11 mouse cellular contexts compared by ENCODE assay signal in genomic region chr15:84972860-84973543, GRCm38 (mm10). TPM values are rescaled to one million over a fixed set of nuclear protein-coding genes. Genes with fewer than 3 reads are reported as not detected.
DNase-seq lines count a peak whose midpoint lies in the region; ATAC-seq and TF ChIP-seq lines count a peak whose summit lies in the region.
"Had no signal": no experiment of that assay in that cellular context is flagged by ENCODE, and none has a peak within 500 bp of the region (broad histone marks: within the 10 kb centered on the region; RNA-seq: fewer than 3 reads in every experiment).

No protein-coding gene starts in this region.

- peak; percentile 70 for DNase-seq in gastrocnemius, adult 2 months
- DNase-seq in gastrocnemius, postnatal 36 days, result no peak
- peak; percentile 58 to 62 for DNase-seq in cerebellum, adult 18-20 months
- DNase-seq in thymus, postnatal 36 days, result no peak
- DNase-seq in lung, postnatal 0 days (ENCODE audit: low spot score), result no peak

- H3K4me3 ChIP-seq in gastrocnemius, adult 2 months, result no peak overlapping the region
- H3K4me3 ChIP-seq in hindbrain, embryonic 12.5 days, result no peak overlapping the region
- H3K4me3 ChIP-seq in liver, embryonic 16.5 days (ENCODE audit: low read depth, low read length), result no peak overlapping the region
- no peak overlapping the region for H3K4me3 ChIP-seq in lung, postnatal 0 days (ENCODE audit: low read depth, low read length)
- H3K4me3 ChIP-seq: megakaryocyte, embryonic 14.5 days had no signal

- no peaks in the 10 kb centered on the region for H3K27me3 ChIP-seq in hindbrain, embryonic 12.5 days
- no peaks in the 10 kb centered on the region for H3K27me3 ChIP-seq in liver, embryonic 16.5 days (ENCODE audit: control insufficient read depth, insufficient read depth, low read depth, low read length)
- no peaks in the 10 kb centered on the region for H3K27me3 ChIP-seq in lung, postnatal 0 days (replicated peaks; ENCODE audit: insufficient read depth, low read length)

- TF ChIP-seq CTCF in gastrocnemius, adult 2 months (IDR thresholded peaks at IDR 0.05), result peak; percentile 56
- no peak for TF ChIP-seq CTCF in lung, postnatal 0 days (IDR thresholded peaks at IDR 0.05)

- H3K9me3 ChIP-seq in hindbrain, embryonic 12.5 days (replicated peaks), result no peaks in the 10 kb centered on the region
- H3K9me3 ChIP-seq in liver, embryonic 16.5 days (replicated peaks; ENCODE audit: control insufficient read depth, low read length), result no peaks in the 10 kb centered on the region
- no peaks in the 10 kb centered on the region for H3K9me3 ChIP-seq in lung, postnatal 0 days (ENCODE audit: low read length)
- H3K9me3 ChIP-seq: megakaryocyte, embryonic 14.5 days had no signal

- 55% methylated on average over 8 of the region's 8 CpGs for WGBS in hindbrain, embryonic 12.5 days
- 61% methylated on average over 8 of the region's 8 CpGs for WGBS in liver, embryonic 16.5 days (ENCODE audit: insufficient replicate concordance)
- 61% methylated on average over 8 of the region's 8 CpGs for WGBS in lung, postnatal 0 days

- no peak for ATAC-seq in hindbrain, embryonic 12.5 days (ENCODE audit: low FRiP score)
- ATAC-seq in liver, embryonic 16.5 days (ENCODE audit: low read depth), result peak; percentile 85
- no peak for ATAC-seq in erythroid progenitor cell, adult 5-6 weeks (replicated peaks; ENCODE audit: low FRiP score, poor library complexity, severe bottlenecking)
- ATAC-seq in lung, postnatal 0 days, result no peak

- no peak for TF ChIP-seq EP300 in lung, postnatal 0 days (IDR thresholded peaks at IDR 0.05)

- peaks cover 43% of the 10 kb centered on the region for H3K4me1 ChIP-seq in hindbrain, embryonic 12.5 days
- H3K4me1 ChIP-seq in liver, embryonic 16.5 days (ENCODE audit: control insufficient read depth, low read depth, low read length), result no peaks in the 10 kb centered on the region; the same call in 1 of the 2 replicates
- no peaks in the 10 kb centered on the region for H3K4me1 ChIP-seq in lung, postnatal 0 days (ENCODE audit: insufficient read depth, low read depth, low read length)

- 0 out of 2 replicates have a peak, but pooled peaks cover 3% of the 10 kb centered on the region for H3K36me3 ChIP-seq in hindbrain, embryonic 12.5 days
- H3K36me3 ChIP-seq in liver, embryonic 16.5 days (ENCODE audit: control insufficient read depth, insufficient read depth), result no peaks in the 10 kb centered on the region
- no peaks in the 10 kb centered on the region for H3K36me3 ChIP-seq in lung, postnatal 0 days (ENCODE audit: insufficient read depth, low read length)

- no peak overlapping the region for H3K4me2 ChIP-seq in hindbrain, embryonic 12.5 days (replicated peaks)
- H3K4me2 ChIP-seq in liver, embryonic 16.5 days (ENCODE audit: low read depth, low read length), result no peak overlapping the region
- H3K4me2 ChIP-seq in lung, postnatal 0 days (replicated peaks; ENCODE audit: low read depth, low read length), result no peak overlapping the region

- no peak overlapping the region for H3K9ac ChIP-seq in hindbrain, embryonic 12.5 days
- no peak overlapping the region for H3K9ac ChIP-seq in liver, embryonic 16.5 days (ENCODE audit: low read depth, low read length)
- no peak overlapping the region for H3K9ac ChIP-seq in lung, postnatal 0 days (replicated peaks; ENCODE audit: low read depth)

- intact Hi-C loops in gastrocnemius, adult 2 months (cut with DNase I), result no loop called here
- intact Hi-C loops in gastrocnemius, postnatal 36 days (cut with DNase I), result no loop called here

- H3K27ac ChIP-seq in gastrocnemius, adult 2 months, result peak overlapping the region; percentile 24; the same call in 1 of the 2 replicates
- peak overlapping the region; percentile 23; the same call in 1 of the 2 replicates for H3K27ac ChIP-seq in hindbrain, embryonic 12.5 days
- H3K27ac ChIP-seq in liver, embryonic 16.5 days (ENCODE audit: low read length), result no peak overlapping the region
- no peak overlapping the region for H3K27ac ChIP-seq in lung, postnatal 0 days (ENCODE audit: low read length)

RNA-seq across cellular contexts. Expression of gene 5031439G07Rik, which starts 15.3 kb away (rescaled TPM):
- total RNA-seq in gastrocnemius, adult 2 months (2021), result 100 to 1,000 TPM in 1 of 2 experiments, 10 to 100 TPM in 1; 67.5 to 103 TPM
- 10 to 100 TPM; 78.0 to 86.5 TPM for total RNA-seq in gastrocnemius, postnatal 36 days (2021)
- polyA plus RNA-seq in hindbrain, embryonic 12.5 days (2016; fragmentation: Nextera tagmentation; extraction: Ambion mirVana), result 18.7 TPM in 2 replicates
- 1.5 and 1.8 TPM in 2 replicates for polyA plus RNA-seq in liver, embryonic 16.5 days (2015; fragmentation: Nextera tagmentation; extraction: Ambion mirVana)
- 5.0 and 5.4 TPM in 2 replicates for total RNA-seq in erythroid progenitor cell, adult 5-6 weeks (2015; ENCODE audit: low replicate concordance)
- 3.2 and 8.9 TPM in 2 replicates for total RNA-seq in erythroid progenitor cell, adult 5-6 weeks (2017; ENCODE audit: low replicate concordance)
- polyA plus RNA-seq in lung, postnatal 0 days (2015; fragmentation: Nextera tagmentation; extraction: Ambion mirVana), result 4.3 and 4.6 TPM in 2 replicates

RNA-seq across cellular contexts. Expression of gene Upk3a, which starts 43.9 kb away (rescaled TPM):
- total RNA-seq in gastrocnemius, adult 2 months (2021), result not detected
- total RNA-seq in gastrocnemius, postnatal 36 days (2021), result not detected
- 0.19 and 0.21 TPM in 2 replicates for polyA plus RNA-seq in hindbrain, embryonic 12.5 days (2016; fragmentation: Nextera tagmentation; extraction: Ambion mirVana)
- 0.08 TPM in 1 of 2 replicates, not detected in the other for polyA plus RNA-seq in liver, embryonic 16.5 days (2015; fragmentation: Nextera tagmentation; extraction: Ambion mirVana)
- not detected in 2 replicates for total RNA-seq in erythroid progenitor cell, adult 5-6 weeks (2015; ENCODE audit: low replicate concordance)
- total RNA-seq in erythroid progenitor cell, adult 5-6 weeks (2017; ENCODE audit: low replicate concordance), result not detected in 2 replicates
- polyA plus RNA-seq in lung, postnatal 0 days (2015; fragmentation: Nextera tagmentation; extraction: Ambion mirVana), result 33.6 and 41.0 TPM in 2 replicates
- polyA plus RNA-seq: C2C12; spleen, adult 2 months had no signal

RNA-seq across cellular contexts. Expression of gene Nup50, which starts 49.8 kb away (rescaled TPM):
- 10 to 100 TPM; 12.9 to 13.4 TPM for total RNA-seq in gastrocnemius, adult 2 months (2021)
- total RNA-seq in gastrocnemius, postnatal 36 days (2021), result 10 to 100 TPM; 12.4 to 14.8 TPM
- polyA plus RNA-seq in hindbrain, embryonic 12.5 days (2016; fragmentation: Nextera tagmentation; extraction: Ambion mirVana), result 56.4 and 58.0 TPM in 2 replicates
- 22.6 and 24.4 TPM in 2 replicates for polyA plus RNA-seq in liver, embryonic 16.5 days (2015; fragmentation: Nextera tagmentation; extraction: Ambion mirVana)
- total RNA-seq in erythroid progenitor cell, adult 5-6 weeks (2015; ENCODE audit: low replicate concordance), result 47.8 and 55.1 TPM in 2 replicates
- total RNA-seq in erythroid progenitor cell, adult 5-6 weeks (2017; ENCODE audit: low replicate concordance), result 71.5 and 99.2 TPM in 2 replicates
- 12.1 and 13.9 TPM in 2 replicates for polyA plus RNA-seq in lung, postnatal 0 days (2015; fragmentation: Nextera tagmentation; extraction: Ambion mirVana)

RNA-seq across cellular contexts. Expression of gene Gm29666, which starts 53.2 kb away (rescaled TPM):
- under 1 TPM; 0.20 to 0.28 TPM for total RNA-seq in gastrocnemius, adult 2 months (2021)
- under 1 TPM; 0.22 to 0.33 TPM for total RNA-seq in gastrocnemius, postnatal 36 days (2021)
- 0.77 and 0.88 TPM in 2 replicates for polyA plus RNA-seq in hindbrain, embryonic 12.5 days (2016; fragmentation: Nextera tagmentation; extraction: Ambion mirVana)
- 0.38 and 0.41 TPM in 2 replicates for polyA plus RNA-seq in liver, embryonic 16.5 days (2015; fragmentation: Nextera tagmentation; extraction: Ambion mirVana)
- total RNA-seq in erythroid progenitor cell, adult 5-6 weeks (2015; ENCODE audit: low replicate concordance), result 0.72 and 0.84 TPM in 2 replicates
- total RNA-seq in erythroid progenitor cell, adult 5-6 weeks (2017; ENCODE audit: low replicate concordance), result 0.90 and 1.1 TPM in 2 replicates
- polyA plus RNA-seq in lung, postnatal 0 days (2015; fragmentation: Nextera tagmentation; extraction: Ambion mirVana), result 0.10 and 0.12 TPM in 2 replicates

RNA-seq across cellular contexts. Expression of gene Fam118a, which starts 55.7 kb away (rescaled TPM):
- total RNA-seq in gastrocnemius, adult 2 months (2021), result 1 to 10 TPM; 4.7 to 5.9 TPM
- total RNA-seq in gastrocnemius, postnatal 36 days (2021), result 1 to 10 TPM; 3.9 to 5.4 TPM
- polyA plus RNA-seq in hindbrain, embryonic 12.5 days (2016; fragmentation: Nextera tagmentation; extraction: Ambion mirVana), result 22.2 and 24.5 TPM in 2 replicates
- 5.4 and 6.9 TPM in 2 replicates for polyA plus RNA-seq in liver, embryonic 16.5 days (2015; fragmentation: Nextera tagmentation; extraction: Ambion mirVana)
- 2.2 and 3.8 TPM in 2 replicates for total RNA-seq in erythroid progenitor cell, adult 5-6 weeks (2015; ENCODE audit: low replicate concordance)
- total RNA-seq in erythroid progenitor cell, adult 5-6 weeks (2017; ENCODE audit: low replicate concordance), result 1.8 and 22.4 TPM in 2 replicates
- 18.2 and 18.9 TPM in 2 replicates for polyA plus RNA-seq in lung, postnatal 0 days (2015; fragmentation: Nextera tagmentation; extraction: Ambion mirVana)

Comparison
In these comparisons a context has a peak if more than half of its experiments do, and no peak if none do; other contexts are left out.
1. DNase-seq: peak in gastrocnemius, adult 2 months (single experiment) and cerebellum, adult 18-20 months (2 of 2); none in gastrocnemius, postnatal 36 days (0 of 2), thymus, postnatal 36 days (0 of 2) and lung, postnatal 0 days (single experiment).
2. H3K27ac ChIP-seq: peak in gastrocnemius, adult 2 months (single experiment) and hindbrain, embryonic 12.5 days (single experiment); none in liver, embryonic 16.5 days (single experiment) and lung, postnatal 0 days (single experiment).
3. RNA of gene 5031439G07Rik, which starts 15.3 kb away (total RNA-seq): 67.5 to 103 TPM in gastrocnemius, adult 2 months and 78.0 to 86.5 TPM in gastrocnemius, postnatal 36 days; 3.2 to 8.9 TPM in erythroid progenitor cell, adult 5-6 weeks; every median in the first group is over 4 times any median in the second.